Mouse (Mus musculus) kidney, postnatal 10 days (tissue): ENCODE data around the gene Heca.
A peak's percentile ranks its signal among the peaks of the same experiment; 100 is the strongest.
"Not testable (repeated sequence)": the region's sequence is repeated elsewhere in the genome, so short reads cannot be mapped to it uniquely, and the experiment has no call there.

ENCODE experiments used
- DNase-seq: peaks from one replicate; pipeline ENCODE4 v3.0.0; 2021; ENCODE audit warnings: mixed read lengths

The Heca gene

DNA sequence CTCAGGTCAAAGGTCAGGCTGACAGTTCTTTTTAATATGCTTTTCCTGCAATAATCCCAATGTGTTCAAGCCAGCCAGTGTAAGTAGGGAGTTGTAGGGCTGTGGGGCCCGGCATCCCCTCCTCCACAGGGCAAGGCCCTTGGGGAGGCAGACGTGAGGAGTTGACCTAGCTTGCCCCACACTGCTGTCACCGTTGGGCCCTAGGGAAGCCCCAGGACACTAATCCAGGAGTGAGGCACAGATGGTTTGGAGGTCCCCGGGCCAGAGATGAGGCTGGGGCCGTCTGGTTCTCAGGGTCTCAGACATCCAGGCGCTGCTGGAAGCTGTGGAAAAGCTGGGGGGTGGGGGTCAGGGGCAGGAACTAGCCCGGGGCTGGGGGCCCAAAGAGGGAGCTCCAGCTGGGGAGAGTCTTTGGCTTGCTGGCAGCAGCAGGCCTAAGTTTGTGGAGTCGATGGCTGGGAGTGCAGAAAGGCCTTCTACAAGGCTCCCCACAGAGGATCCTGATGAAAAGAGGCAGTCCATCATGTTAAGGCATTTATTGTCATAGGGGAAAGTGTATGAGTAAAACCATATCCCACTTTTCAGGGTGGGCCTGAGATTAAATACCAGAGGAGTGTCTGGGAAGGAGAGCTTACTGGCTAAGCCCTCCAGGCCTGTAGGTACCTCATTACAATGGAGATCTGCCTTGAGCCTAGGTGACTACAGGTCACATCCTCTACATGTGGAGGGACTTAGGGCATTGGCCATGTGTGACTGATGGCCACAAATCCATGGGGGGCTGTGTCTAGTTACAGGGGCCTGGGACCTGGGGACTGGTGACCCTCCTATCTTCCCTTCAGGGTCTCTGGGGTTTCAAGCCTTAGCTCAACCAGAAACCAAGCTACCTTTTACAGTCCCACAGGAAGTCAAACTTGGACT lies 69.6 kb downstream of the Heca start:
- peak; percentile 9 for DNase-seq

DNA sequence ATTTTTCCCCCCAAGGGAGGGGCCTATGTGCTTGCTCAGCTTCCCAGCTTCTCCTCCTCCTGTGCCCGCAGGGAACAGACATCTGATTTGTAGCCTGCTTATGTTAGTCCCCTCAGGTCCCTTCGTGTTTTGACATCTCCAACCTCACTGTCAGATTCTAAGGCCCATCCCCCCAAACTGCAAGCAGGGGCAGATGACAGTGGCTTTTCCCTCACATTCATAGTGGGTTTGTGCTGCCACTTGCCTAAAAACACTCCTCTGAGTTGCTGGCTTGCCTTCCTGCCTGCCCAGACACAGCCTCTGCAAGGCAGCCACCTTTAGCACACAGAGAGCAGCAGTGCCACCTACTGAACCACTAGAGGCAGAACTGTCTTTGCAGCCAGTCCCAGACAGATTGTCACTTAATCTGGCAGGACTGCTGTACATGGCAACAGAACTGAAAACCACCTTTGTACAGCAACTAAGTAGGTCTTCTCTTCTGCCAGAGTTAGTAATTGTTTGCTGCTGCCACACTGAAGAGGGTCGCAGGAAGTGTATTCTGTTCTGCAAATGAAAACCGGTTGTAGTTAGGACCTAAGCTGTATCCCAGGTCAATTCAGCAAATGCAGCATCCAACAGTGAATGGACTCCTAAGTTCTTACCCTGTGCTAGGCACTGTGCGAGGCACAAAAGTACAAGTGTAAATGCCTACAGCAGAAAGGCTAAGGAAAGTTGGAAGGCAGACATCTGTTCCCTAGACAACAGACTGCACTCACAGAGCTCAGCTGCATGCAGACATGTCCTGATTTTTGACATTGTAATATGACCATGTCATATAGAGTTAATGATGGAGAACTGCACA lies 77.8 kb downstream of the Heca start:
- peak; percentile 80 for DNase-seq

DNA sequence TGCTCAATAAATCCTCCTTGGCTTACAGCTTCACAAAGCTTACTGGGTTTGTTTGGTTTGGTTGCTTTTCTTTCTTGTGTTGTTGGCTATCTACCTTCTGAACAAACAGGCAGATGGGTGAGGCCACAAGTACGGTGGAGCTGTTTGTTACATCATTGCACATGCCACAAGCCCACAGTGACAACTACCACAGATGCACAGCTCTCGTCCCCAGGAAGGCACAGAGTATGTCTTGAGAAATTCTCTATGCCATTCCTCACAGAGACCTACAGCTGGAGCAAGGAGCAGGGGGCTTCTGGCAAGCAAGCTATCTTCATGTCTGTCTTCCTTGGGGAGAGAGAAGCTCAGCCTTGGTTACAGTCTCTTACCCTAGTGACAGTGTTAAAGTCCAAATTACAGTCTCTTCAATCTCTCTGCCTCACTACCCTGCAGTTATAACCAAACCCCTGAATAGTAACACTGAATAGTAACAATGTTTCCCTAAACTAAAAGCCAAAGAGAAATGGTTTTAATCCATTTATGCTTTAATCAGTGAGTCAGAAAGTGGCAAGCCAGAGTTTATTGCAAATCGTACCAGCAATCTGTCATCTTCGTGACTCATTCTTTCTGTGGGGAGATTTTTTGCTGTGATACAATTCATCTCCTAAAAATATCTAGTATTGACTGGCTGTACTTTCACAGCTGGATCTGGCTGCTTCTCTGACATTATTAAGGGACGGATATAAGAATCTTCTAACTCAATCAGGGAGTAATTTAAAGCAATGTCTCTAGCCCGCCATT lies 87.0 kb downstream of the Heca start:
- no peak for DNase-seq

DNA sequence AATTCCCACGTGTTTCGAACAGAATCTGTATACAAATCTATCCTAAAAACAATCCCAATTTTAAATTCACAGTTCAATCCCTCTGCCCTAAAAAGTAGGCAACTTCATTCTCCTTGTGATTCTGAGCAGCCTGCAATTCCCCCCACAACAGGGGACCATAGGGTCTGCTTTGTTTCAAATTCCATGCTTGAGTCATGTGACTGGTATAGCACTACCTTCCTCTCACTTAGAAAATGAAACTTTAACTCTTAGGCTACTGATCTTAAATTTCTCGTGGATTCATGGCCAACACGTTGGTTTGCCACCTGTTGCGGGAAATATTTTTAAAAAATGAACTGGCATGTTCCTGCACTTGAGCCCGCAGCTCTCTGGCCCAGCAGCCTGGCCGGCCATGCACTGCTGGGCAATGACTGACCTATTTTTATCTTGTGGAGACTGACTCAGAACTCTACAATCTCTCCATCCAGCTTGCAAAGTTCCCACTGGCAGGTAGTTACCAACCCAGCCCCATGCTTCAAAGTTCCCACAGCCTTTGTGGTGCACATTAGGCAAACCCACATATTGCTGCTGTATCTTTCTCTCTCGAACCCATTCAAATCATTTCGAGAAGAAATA lies 90.1 kb downstream of the Heca start:
- no peak for DNase-seq

DNA sequence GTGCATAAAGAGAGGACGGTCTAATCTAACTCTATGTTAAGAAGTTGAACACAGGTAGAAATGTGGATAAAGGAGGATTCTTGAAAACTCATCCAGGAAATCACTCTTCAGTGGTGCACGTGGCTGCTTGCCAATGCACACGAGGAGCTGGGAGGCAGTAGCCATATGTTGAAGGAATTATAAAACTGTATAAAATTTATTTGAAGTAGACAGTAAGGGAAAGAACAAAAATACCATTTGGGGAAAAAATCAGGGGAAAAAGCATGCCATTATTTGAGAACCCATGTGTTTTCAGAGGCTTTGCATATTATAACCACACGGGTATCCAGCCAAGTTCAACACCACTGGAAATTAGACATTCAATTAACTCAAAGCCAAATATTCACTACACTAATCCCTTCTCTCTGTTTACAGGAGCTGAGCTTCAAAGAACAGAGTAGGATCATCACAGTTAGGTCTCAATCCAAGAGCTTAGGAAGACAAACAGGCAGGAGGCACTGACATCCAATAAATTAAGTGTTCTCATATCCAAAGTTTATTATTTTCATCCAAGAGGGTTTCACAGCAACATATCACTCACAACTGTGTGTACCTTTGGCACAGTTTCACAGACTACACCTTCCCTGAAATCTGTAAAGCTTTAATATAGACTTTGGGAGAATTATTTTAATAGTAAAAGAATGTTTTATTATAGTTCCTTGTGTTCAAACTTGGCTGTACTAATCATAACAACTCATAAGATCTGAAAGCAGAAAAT lies 102.9 kb downstream of the Heca start:
- no peak for DNase-seq

DNA sequence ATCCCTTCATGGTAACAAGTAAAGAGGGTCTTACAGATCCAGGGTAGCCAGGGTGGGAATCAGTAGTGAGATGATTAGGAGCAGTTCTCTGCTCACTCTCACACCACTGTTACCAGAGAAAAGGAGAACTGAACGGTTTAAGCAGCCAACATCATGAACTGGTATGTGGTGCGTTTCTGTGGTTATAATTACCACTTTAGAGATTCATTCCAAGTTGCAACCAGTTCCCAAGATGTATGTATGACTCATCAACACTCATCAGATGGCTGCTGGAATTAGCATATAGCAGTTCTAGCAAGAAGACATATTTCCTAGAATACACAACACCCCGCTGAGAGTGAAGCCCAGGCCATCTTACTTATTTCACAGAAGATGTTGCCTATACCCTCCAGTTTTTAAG lies 105.8 kb downstream of the Heca start:
- DNase-seq, result no peak

DNA sequence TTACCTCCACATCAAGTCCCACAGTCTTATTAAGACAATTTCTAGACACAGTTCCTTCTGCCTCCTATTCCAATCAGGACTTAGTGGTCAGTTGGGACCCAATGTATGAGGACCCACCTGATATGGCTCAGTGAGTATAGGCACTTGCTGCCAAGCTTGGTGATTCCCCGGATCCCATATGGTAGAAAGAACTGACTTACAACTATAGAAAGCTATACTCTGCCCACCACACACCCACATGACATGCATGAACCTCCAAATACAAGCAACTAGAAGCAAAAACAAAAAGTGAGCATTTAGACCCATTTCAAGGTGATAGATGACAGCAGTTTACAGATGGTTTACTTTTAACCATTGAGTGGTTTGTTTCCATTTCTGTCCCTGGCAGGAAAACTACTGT lies 111.6 kb downstream of the Heca start:
- DNase-seq, result no peak

DNA sequence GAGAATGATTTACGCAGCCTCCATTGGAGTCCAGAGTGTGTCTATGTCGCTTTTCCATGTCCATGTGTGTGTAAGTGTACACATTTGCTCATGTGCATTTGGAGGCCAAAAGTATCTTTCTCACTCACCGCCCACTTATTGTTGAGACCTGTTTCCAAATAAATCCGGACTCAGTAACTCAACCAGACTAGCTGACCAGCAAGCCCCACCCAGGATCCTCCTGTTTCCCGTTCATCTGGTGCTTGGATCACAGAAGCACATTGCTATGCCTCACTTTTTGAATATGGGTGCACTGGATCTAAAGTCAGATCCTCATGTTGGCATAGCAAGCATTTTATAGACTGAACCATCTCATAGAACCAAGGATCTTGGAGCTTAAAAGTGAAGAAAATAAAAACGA lies 112.8 kb downstream of the Heca start:
- DNase-seq, result no peak

DNA sequence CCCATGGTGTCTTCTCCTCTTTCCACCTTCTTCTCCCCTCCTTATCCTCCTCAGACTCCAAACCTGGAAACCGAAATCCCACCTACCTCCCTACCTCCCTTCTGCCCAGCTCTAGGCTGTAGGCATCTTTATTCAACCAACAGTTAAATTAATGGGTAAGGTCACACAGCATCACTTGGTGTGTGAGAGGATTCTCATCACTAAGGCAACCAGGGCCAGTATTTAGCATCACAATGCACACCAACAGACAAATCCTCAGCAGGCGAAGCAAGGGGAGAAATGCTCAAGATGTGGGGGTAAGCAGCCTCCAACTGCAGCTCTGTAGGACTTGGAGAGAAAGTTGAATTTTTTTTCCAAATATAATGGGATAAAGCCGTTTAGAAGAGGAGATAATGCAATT lies 116.8 kb downstream of the Heca start:
- no peak for DNase-seq

DNA sequence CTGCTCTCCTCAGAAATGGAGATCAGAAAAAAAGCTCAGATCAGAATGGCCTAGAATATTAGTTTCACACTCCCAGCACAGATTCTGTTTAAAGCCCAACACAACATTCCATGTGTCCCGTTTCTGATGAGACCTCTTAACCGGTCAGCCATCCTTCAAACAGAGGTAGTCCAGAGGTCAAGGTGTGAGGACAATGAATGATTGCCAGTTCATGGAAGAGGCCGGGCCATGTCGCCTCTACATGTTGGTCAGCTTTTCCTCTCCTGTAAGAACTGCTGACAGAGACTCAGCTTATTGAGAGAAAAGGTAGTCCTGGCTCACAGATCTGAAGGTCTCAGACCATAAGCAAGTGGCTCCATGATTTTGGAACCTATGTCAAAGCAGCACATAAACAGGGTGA lies 118.7 kb downstream of the Heca start:
- no peak for DNase-seq

DNA sequence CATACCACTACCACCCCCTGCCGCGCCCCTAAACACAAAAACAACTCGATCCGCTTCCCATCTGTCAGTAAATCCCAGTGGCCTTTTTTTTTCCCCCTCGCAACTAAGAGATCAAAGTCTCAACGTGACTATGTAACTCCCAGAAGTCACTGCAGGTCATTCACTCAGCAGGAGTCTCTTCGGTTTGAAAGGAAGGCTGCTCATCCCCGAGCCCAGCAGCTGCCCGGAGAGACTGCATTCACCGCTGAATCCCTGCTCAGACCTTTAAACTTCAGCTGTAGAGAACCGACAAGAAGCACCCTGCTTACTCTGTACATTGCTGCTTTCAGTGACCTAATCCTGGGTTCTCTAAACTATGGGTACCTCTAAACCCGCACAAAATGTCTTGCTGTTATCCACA lies 120.5 kb downstream of the Heca start:
- peak; percentile 13 for DNase-seq

DNA sequence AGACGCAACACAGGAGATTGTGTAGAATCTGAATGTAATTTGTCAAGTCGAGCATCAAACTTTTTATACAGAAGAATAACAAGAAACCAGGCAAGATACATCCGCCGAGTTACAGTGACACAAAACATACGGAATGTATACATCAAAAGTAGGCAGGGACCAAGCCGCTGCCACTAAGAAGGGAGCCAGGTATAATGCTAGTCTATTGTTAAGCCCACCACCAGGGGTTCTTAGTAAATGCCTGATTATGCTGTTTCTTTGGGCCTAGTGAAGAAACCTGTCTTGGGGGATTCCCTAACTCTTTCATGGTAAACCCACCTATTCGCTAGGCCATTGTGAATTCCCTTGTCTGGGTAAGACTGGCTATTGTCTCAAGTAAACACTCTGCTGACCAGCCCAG lies 127.4 kb downstream of the Heca start:
- DNase-seq, result not testable (repeated sequence)
